Mouse (Mus musculus): Measurements from ENCODE around the gene Sh3bp5. TPM values are rescaled to one million over a fixed set of nuclear protein-coding genes. Genes with fewer than 3 reads are reported as not detected.

Gene Sh3bp5
- total RNA-seq, 2 experiments from 2014 or later: 157 to 168 TPM

GRCm38 (mm10) chr14:31392873-31393545 lies 42.9 kb downstream of the Sh3bp5 start:
- DNase-seq: peak; percentile 80 to 85

GRCm38 (mm10) chr14:31392300-31392699 lies 43.6 kb downstream of the Sh3bp5 start:
- DNase-seq: no peak

- no peak for DNase-seq
Observed at GRCm38 (mm10) chr14:31389421-31390147, 46.3 kb downstream of the Sh3bp5 start.

- peak in 1 of 2 experiments; percentile 16 for DNase-seq
Observed at GRCm38 (mm10) chr14:31388086-31388872, 47.6 kb downstream of the Sh3bp5 start.

GRCm38 (mm10) chr14:31387301-31387981 lies 48.4 kb downstream of the Sh3bp5 start:
- DNase-seq: peak in 1 of 2 experiments; percentile 33

- peak in 1 of 2 experiments; percentile 65 for DNase-seq
Observed at GRCm38 (mm10) chr14:31385977-31386697, 49.7 kb downstream of the Sh3bp5 start.

- no peak for DNase-seq
Observed at GRCm38 (mm10) chr14:31385406-31385805, 50.5 kb downstream of the Sh3bp5 start.

GRCm38 (mm10) chr14:31384366-31385323 lies 51.2 kb downstream of the Sh3bp5 start:
- peak in 1 of 2 experiments; percentile 40 for DNase-seq

GRCm38 (mm10) chr14:31383470-31384050 lies 52.3 kb downstream of the Sh3bp5 start:
- DNase-seq: peak; percentile 74 to 80

- peak in 1 of 2 experiments; percentile 24 for DNase-seq
Observed at GRCm38 (mm10) chr14:31382276-31382675, 53.6 kb downstream of the Sh3bp5 start.

- no peak for DNase-seq
Observed at GRCm38 (mm10) chr14:31376331-31376730, 59.5 kb downstream of the Sh3bp5 start.

GRCm38 (mm10) chr14:31374390-31374789 lies 61.5 kb downstream of the Sh3bp5 start:
- no peak for DNase-seq

- DNase-seq: no peak
Observed at GRCm38 (mm10) chr14:31369377-31369776, 66.5 kb downstream of the Sh3bp5 start.

GRCm38 (mm10) chr14:31367951-31368350 lies 67.9 kb downstream of the Sh3bp5 start:
- DNase-seq: no peak

GRCm38 (mm10) chr14:31365350-31365749 lies 70.5 kb downstream of the Sh3bp5 start:
- peak in 1 of 2 experiments; percentile 46 for DNase-seq

GRCm38 (mm10) chr14:31364589-31364988 lies 71.3 kb downstream of the Sh3bp5 start:
- no peak for DNase-seq

- DNase-seq: no peak
Observed at GRCm38 (mm10) chr14:31362236-31362635, 73.6 kb downstream of the Sh3bp5 start.

- DNase-seq: no peak
Observed at GRCm38 (mm10) chr14:31345367-31345766, 90.5 kb downstream of the Sh3bp5 start.

- DNase-seq: no peak
Observed at GRCm38 (mm10) chr14:31343241-31343640, 92.6 kb downstream of the Sh3bp5 start.

- DNase-seq: no peak
Observed at GRCm38 (mm10) chr14:31337947-31338346, 97.9 kb downstream of the Sh3bp5 start.

Data from layer of hippocampus, postnatal 36 days (tissue).